In the genomic region with DNA sequence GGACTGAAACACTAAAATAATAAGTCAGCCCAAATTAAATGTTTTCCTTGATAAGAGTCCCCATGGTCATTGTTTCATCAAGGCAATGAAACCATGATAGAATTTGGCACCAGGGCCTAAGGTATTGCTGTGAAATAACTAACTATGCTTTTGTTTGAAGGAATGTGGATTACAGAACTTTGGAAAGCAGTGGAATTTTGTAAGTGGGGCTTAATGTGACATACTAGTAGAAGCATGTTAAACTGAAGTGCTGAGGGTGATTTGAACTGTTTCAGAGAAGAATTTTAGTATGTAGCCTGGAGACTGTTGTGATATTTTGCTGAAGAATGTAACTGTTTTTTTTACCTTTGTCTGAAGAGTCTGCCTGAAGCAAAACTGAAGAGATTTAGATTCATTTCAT, we compare ENCODE assay signal across 33 mouse cellular contexts.
"Had no signal": no experiment of that assay in that cellular context is flagged by ENCODE, and none has a peak within 500 bp of the region (broad histone marks: within the 10 kb centered on the region; RNA-seq: fewer than 3 reads in every experiment).

No protein-coding gene starts in this region.

- H3K4me3 ChIP-seq: heart, embryonic 13.5 days; heart, embryonic 15.5 days; hindbrain, embryonic 10.5 days; hindbrain, embryonic 12.5 days; hindbrain, embryonic 13.5 days; hindbrain, embryonic 15.5 days; intestine, embryonic 15.5 days; kidney, embryonic 15.5 days; layer of hippocampus, adult 2 months; left cerebral cortex, adult 2 months had no signal

- ATAC-seq: hindbrain, embryonic 16.5 days; hindbrain, postnatal 0 days; inflammation-experienced regulatory T-cells, adult 6 months; intestine, embryonic 15.5 days; intestine, embryonic 16.5 days; intestine, postnatal 0 days had no signal

- H3K36me3 ChIP-seq: heart, embryonic 15.5 days; hindbrain, embryonic 12.5 days; hindbrain, embryonic 15.5 days; intestine, embryonic 15.5 days had no signal

- DNase-seq: heart, postnatal 10 days; heart, postnatal 14 days; heart, postnatal 36 days; heart, postnatal 4 days; kidney, adult 11 months; kidney, adult 18-20 months; kidney, adult 2 months; kidney, adult 8-10 months; kidney, adult 9 months; kidney, postnatal 10 days; kidney, postnatal 14 days; kidney, postnatal 25 days; kidney, postnatal 36 days; kidney, postnatal 4 days; layer of hippocampus, adult 9-11 months; layer of hippocampus, postnatal 36 days had no signal

- H3K9me3 ChIP-seq: heart, embryonic 13.5 days; heart, embryonic 15.5 days; hindbrain, embryonic 12.5 days; hindbrain, embryonic 15.5 days; intestine, embryonic 15.5 days; kidney, embryonic 15.5 days had no signal

- H3K4me1 ChIP-seq: heart, embryonic 13.5 days; heart, embryonic 15.5 days; hindbrain, embryonic 10.5 days; hindbrain, embryonic 12.5 days; hindbrain, embryonic 13.5 days; hindbrain, embryonic 15.5 days; intestine, embryonic 15.5 days; kidney, embryonic 15.5 days had no signal

- H3K9ac ChIP-seq: heart, embryonic 13.5 days; heart, embryonic 15.5 days; hindbrain, embryonic 12.5 days; hindbrain, embryonic 13.5 days; hindbrain, embryonic 14.5 days; hindbrain, embryonic 15.5 days; intestine, embryonic 15.5 days; kidney, embryonic 15.5 days had no signal

- H3K4me2 ChIP-seq: heart, embryonic 13.5 days; heart, embryonic 15.5 days; hindbrain, embryonic 12.5 days; hindbrain, embryonic 13.5 days; hindbrain, embryonic 14.5 days; hindbrain, embryonic 15.5 days; intestine, embryonic 15.5 days; kidney, embryonic 15.5 days had no signal

- H3K27ac ChIP-seq: heart, embryonic 13.5 days; heart, embryonic 15.5 days; hindbrain, embryonic 10.5 days; hindbrain, embryonic 12.5 days; hindbrain, embryonic 13.5 days; hindbrain, embryonic 14.5 days; hindbrain, embryonic 15.5 days; hindbrain, postnatal 0 days; intestine, embryonic 15.5 days; kidney, embryonic 15.5 days; kidney, postnatal 0 days; layer of hippocampus, adult 2 months; left cerebral cortex, adult 2 months had no signal

- H3K27me3 ChIP-seq: heart, embryonic 13.5 days; heart, embryonic 15.5 days; hindbrain, embryonic 12.5 days; hindbrain, embryonic 13.5 days; hindbrain, embryonic 15.5 days; intestine, embryonic 15.5 days; kidney, embryonic 15.5 days had no signal
